Comparison of ENCODE assay signal across 14 mouse cellular contexts in the genomic region with DNA sequence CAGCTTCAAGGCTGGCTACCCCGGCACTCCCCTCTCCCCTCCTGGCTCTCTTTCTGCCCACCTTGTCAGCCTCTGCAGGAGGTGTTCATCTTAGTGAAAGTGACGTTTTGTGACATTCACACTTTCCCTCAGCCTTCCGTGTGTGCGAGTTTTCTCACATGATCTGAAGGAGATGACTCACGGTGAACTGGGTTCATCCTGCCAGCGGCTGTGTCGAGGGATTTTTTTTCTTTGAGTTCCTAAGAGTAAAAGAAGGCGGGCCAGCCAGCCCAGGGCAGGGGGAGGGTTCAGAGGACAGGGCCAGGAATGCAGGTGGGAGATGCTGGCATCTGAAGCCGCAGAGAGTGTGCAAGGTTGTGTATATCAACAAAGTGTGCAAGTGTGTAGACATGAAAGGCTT.
"Had no signal": no experiment of that assay in that cellular context is flagged by ENCODE, and none has a peak within 500 bp of the region (broad histone marks: within the 10 kb centered on the region; RNA-seq: fewer than 3 reads in every experiment).

No protein-coding gene starts in this region.

- H3K27ac ChIP-seq: kidney, embryonic 15.5 days; layer of hippocampus, adult 2 months; limb, embryonic 13.5 days; liver, embryonic 14.5 days; midbrain, embryonic 12.5 days; neural tube, embryonic 13.5 days had no signal

- H3K9ac ChIP-seq: kidney, embryonic 15.5 days; limb, embryonic 13.5 days; liver, embryonic 14.5 days; midbrain, embryonic 12.5 days; neural tube, embryonic 13.5 days had no signal

- H3K4me1 ChIP-seq: kidney, embryonic 15.5 days; limb, embryonic 13.5 days; midbrain, embryonic 12.5 days; neural tube, embryonic 13.5 days had no signal

- DNase-seq: kidney, adult 18-20 months; left cerebral cortex, postnatal 4 days; lung, adult 18-20 months; right cerebral cortex, postnatal 4 days; spleen, adult 18-20 months; thymus, adult 18-20 months; thymus, postnatal 25 days had no signal

- H3K4me3 ChIP-seq: kidney, embryonic 15.5 days; layer of hippocampus, adult 2 months; limb, embryonic 13.5 days; midbrain, embryonic 12.5 days; neural tube, embryonic 13.5 days had no signal

- H3K9me3 ChIP-seq: kidney, embryonic 15.5 days; limb, embryonic 13.5 days; midbrain, embryonic 12.5 days; neural tube, embryonic 13.5 days had no signal

- H3K27me3 ChIP-seq: kidney, embryonic 15.5 days; limb, embryonic 13.5 days; midbrain, embryonic 12.5 days; neural tube, embryonic 13.5 days had no signal

- ATAC-seq: midbrain, embryonic 16.5 days had no signal

- H3K4me2 ChIP-seq: kidney, embryonic 15.5 days; limb, embryonic 13.5 days; midbrain, embryonic 12.5 days; neural tube, embryonic 13.5 days had no signal
